Mouse (Mus musculus): ENCODE measurements around the gene Fggy. TPM values are rescaled to one million over a fixed set of nuclear protein-coding genes. Genes with fewer than 3 reads are reported as not detected.

Gene Fggy
- total and polyA plus RNA-seq, 3 experiments: not detected

DNA sequence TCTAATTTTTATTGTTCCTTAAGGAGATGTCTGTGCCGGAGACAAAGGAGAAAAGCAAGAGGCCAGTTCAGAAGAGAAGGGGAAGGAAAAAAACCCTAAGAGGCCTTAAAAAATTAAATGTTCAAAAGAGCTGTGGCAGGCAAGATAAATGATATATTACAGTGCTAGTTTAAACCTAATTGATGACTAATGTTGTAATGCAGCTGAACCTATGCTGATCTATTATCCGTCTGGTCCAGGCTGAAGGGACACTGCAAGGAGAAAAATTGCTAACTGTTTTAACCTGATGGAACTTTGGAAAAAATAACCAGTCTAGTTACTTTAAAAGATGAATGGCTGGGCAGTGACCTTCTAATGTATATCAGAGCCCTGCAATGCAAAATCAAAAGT is 36.7 kb upstream of the Fggy start:
- Histone ChIP-seq H3K36me3 (ENCODE audit: control insufficient read depth in 1 of 2, insufficient read depth in 2 of 2, low read length in 2 of 2) (no peaks in the 10 kb centered on the region), H3K4me3 (ENCODE audit: control insufficient read depth in 1 of 2, insufficient read depth in 1 of 2, low read depth in 2 of 2, low read length in 2 of 2) (no peak overlapping the region)

DNA sequence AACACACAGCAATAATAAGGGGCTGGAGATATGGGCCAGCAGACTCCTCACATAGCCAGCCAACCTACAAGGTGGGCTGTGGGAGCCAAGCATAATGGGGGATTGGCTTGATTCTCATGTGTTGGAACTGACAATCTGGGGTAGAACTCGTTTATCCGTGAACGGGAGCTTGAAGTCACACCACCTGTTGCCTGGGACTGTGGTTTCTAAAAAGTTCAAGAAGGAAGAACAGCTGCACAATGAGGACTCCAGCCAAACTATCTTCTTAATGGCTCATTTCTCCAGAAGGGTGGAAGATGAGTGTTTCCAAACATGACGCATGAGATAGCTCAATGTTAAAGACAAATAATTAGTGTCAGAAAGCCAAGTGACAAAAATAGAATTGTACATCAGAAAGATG is 30.7 kb upstream of the Fggy start:
- H3K27ac ChIP-seq (ENCODE audit: control insufficient read depth, low read depth, low read length): no peak overlapping the region

More for the DNA sequence above, 36.7 kb upstream of the Fggy start:
- no peaks in the 10 kb centered on the region for H3K9me3 ChIP-seq (replicated peaks; ENCODE audit: insufficient read depth, low read length)
- H3K4me1 ChIP-seq (ENCODE audit: control insufficient read depth in 1 of 2, insufficient read depth in 2 of 2, low read length in 2 of 2): no peaks in the 10 kb centered on the region
- H3K79me2 ChIP-seq (ENCODE audit: control insufficient read depth, insufficient read depth, low read length, poor library complexity): no peaks in the 10 kb centered on the region
- no peak for TF ChIP-seq TBP (IDR thresholded peaks at IDR 0.05; ENCODE audit: low read depth, low read length)
- TF ChIP-seq ZKSCAN1 (IDR thresholded peaks at IDR 0.05; ENCODE audit: low read depth, low read length): no peak
- TF ChIP-seq NRF1 (IDR thresholded peaks at IDR 0.05; ENCODE audit: insufficient read depth, low read depth, low read length, poor library complexity, severe bottlenecking): no peak
- no peak for TF ChIP-seq KAT2A (conservative IDR thresholded peaks at IDR 0.05; ENCODE audit: low read depth, low read length)
- TF ChIP-seq ZC3H11A (IDR thresholded peaks at IDR 0.05; ENCODE audit: low read depth, low read length): no peak
- no peak for TF ChIP-seq SIN3A (IDR thresholded peaks at IDR 0.05; ENCODE audit: low read length)
- no peak for TF ChIP-seq HCFC1 (IDR thresholded peaks at IDR 0.05; ENCODE audit: low read depth, low read length)
- no peak for TF ChIP-seq MXI1 (IDR thresholded peaks at IDR 0.05; ENCODE audit: low read depth, low read length)
- no peak for TF ChIP-seq MAX (IDR thresholded peaks at IDR 0.05; ENCODE audit: low read length)
- no peak for TF ChIP-seq UBTF (IDR thresholded peaks at IDR 0.05; ENCODE audit: borderline replicate concordance, insufficient read depth, low read depth, low read length)
- no peak for TF ChIP-seq MAFK (IDR thresholded peaks at IDR 0.05; ENCODE audit: borderline replicate concordance, low read depth, low read length)
- no peak for TF ChIP-seq MAZ (IDR thresholded peaks at IDR 0.05; ENCODE audit: low read depth, low read length)
- H3K27me3 ChIP-seq (ENCODE audit: control insufficient read depth in 1 of 2, insufficient read depth in 2 of 2, low read length in 2 of 2): no peaks in the 10 kb centered on the region
- no peak for DNase-seq (ENCODE audit: low read depth, low spot score)
- no peak overlapping the region for H3K27ac ChIP-seq (ENCODE audit: control insufficient read depth, low read depth, low read length)
- no peak overlapping the region for H3K9ac ChIP-seq (ENCODE audit: control insufficient read depth, low read depth, low read length, poor library complexity, severe bottlenecking)

More for the DNA sequence above, 30.7 kb upstream of the Fggy start:
- TF ChIP-seq POLR2A (IDR thresholded peaks at IDR 0.05; ENCODE audit: control insufficient read depth in 1 of 2, insufficient read depth in 1 of 2, low read depth in 1 of 2, low read length in 2 of 2, poor library complexity in 1 of 2): no peak
- TF ChIP-seq RCOR1 (IDR thresholded peaks at IDR 0.05; ENCODE audit: low read depth, low read length): no peak
- TF ChIP-seq ETS1 (IDR thresholded peaks at IDR 0.05; ENCODE audit: low read depth, low read length): no peak
- no peak for TF ChIP-seq KAT2A (conservative IDR thresholded peaks at IDR 0.05; ENCODE audit: low read depth, low read length)
- TF ChIP-seq MXI1 (IDR thresholded peaks at IDR 0.05; ENCODE audit: low read depth, low read length): no peak
- TF ChIP-seq ZNF384 (IDR thresholded peaks at IDR 0.05; ENCODE audit: low read depth, low read length): no peak
- TF ChIP-seq TAL1 (IDR thresholded peaks at IDR 0.05; ENCODE audit: low read length): no peak
- no peak for TF ChIP-seq TCF12 (IDR thresholded peaks at IDR 0.05; ENCODE audit: low read depth, low read length)
- TF ChIP-seq MEF2A (IDR thresholded peaks at IDR 0.05; ENCODE audit: extremely low read depth, insufficient replicate concordance, low read depth, low read length, poor library complexity, severe bottlenecking): no peak
- no peak for TF ChIP-seq MYB (IDR thresholded peaks at IDR 0.05; ENCODE audit: low read depth, low read length)
- TF ChIP-seq EP300 (IDR thresholded peaks at IDR 0.05; ENCODE audit: low read depth in 1 of 2, low read length in 2 of 2): no peak
- no peak for TF ChIP-seq CHD2 (IDR thresholded peaks at IDR 0.05; ENCODE audit: low read length)
- no peak for TF ChIP-seq SIN3A (IDR thresholded peaks at IDR 0.05; ENCODE audit: low read length)
- TF ChIP-seq SMC3 (IDR thresholded peaks at IDR 0.05; ENCODE audit: low read depth, low read length): no peak
- TF ChIP-seq POLR2AphosphoS5 (IDR thresholded peaks at IDR 0.05; ENCODE audit: borderline replicate concordance, low read depth, low read length): no peak
- no peak for TF ChIP-seq MYC (IDR thresholded peaks at IDR 0.05; ENCODE audit: low read depth, low read length)
- no peak for TF ChIP-seq CHD1 (IDR thresholded peaks at IDR 0.05; ENCODE audit: low read depth, low read length)
- TF ChIP-seq TBP (IDR thresholded peaks at IDR 0.05; ENCODE audit: low read depth, low read length): no peak
- no peak for TF ChIP-seq ZKSCAN1 (IDR thresholded peaks at IDR 0.05; ENCODE audit: low read depth, low read length)
- TF ChIP-seq BHLHE40 (IDR thresholded peaks at IDR 0.05; ENCODE audit: borderline replicate concordance, low read depth, low read length): no peak
- Histone ChIP-seq H3K4me3 (ENCODE audit: control insufficient read depth in 1 of 2, insufficient read depth in 1 of 2, low read depth in 2 of 2, low read length in 2 of 2) (no peak overlapping the region), H3K9ac (ENCODE audit: control insufficient read depth, low read depth, low read length, poor library complexity, severe bottlenecking) (no peak overlapping the region), H3K27me3 (ENCODE audit: control insufficient read depth in 1 of 2, insufficient read depth in 2 of 2, low read length in 2 of 2) (no peaks in the 10 kb centered on the region), H3K4me1 (ENCODE audit: control insufficient read depth in 1 of 2, insufficient read depth in 2 of 2, low read length in 2 of 2) (no peaks in the 10 kb centered on the region), H3K9me3 (replicated peaks; ENCODE audit: insufficient read depth, low read length) (no peaks in the 10 kb centered on the region), H3K79me2 (ENCODE audit: control insufficient read depth, insufficient read depth, low read length, poor library complexity) (no peaks in the 10 kb centered on the region), H3K36me3 (ENCODE audit: control insufficient read depth in 1 of 2, insufficient read depth in 2 of 2, low read length in 2 of 2) (no peaks in the 10 kb centered on the region)
- DNase-seq (ENCODE audit: low read depth, low spot score): no peak
